Mouse (Mus musculus) CD8-positive naive resting alpha-beta T cell, adult 2 months (primary cell): ENCODE data around the gene Timp3.

ENCODE experiments used
- DNase-seq, 2 experiments: peaks; one replicate each; pipeline ENCODE4 v3.0.0; 2022; ENCODE audit warnings: low read depth in 2 of 2, low spot score in 2 of 2

The Timp3 gene

GRCm38 (mm10) chr10:86325272-86325671 is 25.1 kb downstream of the Timp3 start:
- DNase-seq, result no peak

- no peak for DNase-seq
Measured at GRCm38 (mm10) chr10:86328143-86328542, 28.0 kb downstream of the Timp3 start.

GRCm38 (mm10) chr10:86328691-86329090 is 28.5 kb downstream of the Timp3 start:
- DNase-seq, result no peak

DNA sequence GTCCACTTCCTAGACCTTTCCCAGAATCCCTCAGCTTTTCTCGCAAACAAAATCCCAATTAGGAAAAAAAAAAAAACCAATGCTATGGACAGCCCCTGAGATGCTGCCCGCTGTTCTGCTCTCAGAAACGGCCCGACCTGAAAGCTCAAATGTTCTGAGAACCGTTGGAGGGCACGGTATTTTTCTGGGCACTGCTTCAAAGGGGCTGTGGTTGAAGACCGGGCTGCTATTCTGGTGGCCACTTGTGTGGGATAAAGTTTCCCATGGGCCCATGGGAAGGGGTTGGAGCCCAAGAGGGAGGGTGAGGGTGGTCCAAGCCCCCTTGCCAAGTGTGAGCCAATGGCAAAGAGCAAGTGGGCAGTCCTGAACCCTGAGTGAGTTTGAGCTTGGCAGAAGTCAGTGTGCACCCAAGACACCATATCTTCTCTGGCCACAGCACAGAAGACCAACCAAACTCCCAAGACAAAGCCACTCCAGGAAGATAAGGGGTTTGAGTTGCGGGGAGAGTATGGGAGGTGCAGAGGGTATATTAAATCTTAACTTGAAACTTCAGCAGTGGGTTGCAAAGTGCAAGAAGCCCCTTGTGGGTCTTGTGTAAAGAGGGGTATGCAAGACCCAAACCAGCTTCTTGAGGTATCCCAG is 29.2 kb downstream of the Timp3 start:
- DNase-seq, result no peak

GRCm38 (mm10) chr10:86330993-86331680 is 31.0 kb downstream of the Timp3 start:
- DNase-seq, result no peak

DNA sequence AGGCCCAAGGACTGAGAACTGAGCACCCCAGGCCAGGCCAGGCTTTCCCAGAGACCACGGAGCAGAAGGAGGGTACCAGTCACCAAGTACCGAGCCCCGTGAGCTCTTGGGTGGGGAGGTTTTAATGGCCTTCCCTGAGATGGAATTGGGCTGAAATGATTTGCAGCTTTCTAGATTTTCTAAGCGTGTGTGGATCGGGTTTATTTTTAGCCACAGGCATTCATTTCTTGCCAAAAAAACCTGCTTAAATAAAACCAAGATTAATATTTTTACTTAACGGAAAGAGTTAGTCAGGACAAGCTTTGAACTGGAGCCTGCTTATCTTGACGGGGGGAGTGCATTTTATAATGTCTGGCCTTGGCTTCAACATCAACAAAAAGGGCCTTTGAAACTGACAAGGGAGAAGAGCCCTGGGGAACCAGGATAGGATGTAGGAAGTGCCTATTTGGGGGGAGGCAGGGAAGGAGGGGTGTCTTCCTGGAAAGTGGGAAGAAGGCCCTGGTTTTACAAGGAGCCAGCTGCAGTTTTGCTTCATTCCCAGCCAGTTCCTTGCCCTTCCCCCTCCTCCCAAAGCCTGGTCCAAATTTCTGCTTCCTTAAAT is 31.6 kb downstream of the Timp3 start:
- no peak for DNase-seq

DNA sequence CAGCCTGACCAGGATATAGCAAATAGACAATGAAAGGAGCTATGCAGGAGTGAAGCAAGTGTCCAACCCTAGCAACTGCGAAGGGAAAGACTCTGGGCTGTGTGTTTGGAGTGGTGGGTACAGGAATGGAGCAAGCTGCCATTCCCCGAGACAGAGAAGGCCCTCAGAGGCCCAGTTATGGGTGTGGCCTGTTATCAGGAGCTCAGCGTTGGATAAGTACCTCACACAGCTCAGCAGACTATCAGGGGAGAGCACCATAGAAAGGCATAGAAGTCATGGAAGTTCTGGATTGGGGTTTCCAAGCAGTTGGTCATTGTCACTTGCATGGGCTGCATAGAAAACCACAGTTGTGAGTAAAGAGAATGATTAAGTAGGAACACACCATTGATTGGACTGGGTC is 32.8 kb downstream of the Timp3 start:
- no peak for DNase-seq

GRCm38 (mm10) chr10:86334581-86334980 is 34.4 kb downstream of the Timp3 start:
- no peak for DNase-seq

DNA sequence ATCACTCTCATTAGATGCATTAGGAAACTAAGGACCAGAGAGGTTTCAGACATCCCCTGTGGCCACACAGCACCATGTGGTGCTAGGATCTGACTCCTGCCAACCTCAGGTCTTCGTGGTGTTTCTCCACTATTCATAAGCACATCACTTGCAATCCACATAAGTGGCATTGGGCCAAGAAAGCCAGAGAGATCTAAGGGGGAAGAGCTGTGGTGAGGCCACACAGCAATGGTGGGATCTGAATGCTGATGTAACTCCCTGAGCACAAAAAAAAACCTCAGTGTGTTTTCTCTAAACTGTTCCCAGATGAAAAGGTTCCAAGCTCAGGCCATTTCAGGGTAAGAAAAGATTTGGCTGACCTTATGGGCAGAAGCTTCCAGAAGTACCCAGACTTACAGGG is 36.3 kb downstream of the Timp3 start:
- no peak for DNase-seq

DNA sequence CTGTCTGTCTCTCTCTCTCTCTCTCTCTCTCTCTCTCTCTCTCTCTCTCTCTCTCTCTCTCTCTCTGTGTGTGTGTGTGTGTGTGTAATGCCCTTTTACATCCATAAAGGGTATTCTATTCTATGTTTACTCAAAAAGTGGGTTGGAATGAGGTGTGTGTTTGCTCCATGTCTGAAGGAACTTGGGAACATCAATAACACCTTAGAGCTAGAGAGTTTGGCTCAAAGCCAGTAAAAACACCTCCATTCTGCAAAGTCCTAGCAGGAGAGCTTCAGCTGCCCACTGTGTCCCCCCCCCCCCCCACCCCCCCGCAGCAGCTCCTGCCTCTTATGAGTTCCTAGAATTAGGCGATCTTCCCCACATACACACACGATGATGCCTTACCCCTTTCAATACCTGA is 37.1 kb downstream of the Timp3 start:
- no peak for DNase-seq

DNA sequence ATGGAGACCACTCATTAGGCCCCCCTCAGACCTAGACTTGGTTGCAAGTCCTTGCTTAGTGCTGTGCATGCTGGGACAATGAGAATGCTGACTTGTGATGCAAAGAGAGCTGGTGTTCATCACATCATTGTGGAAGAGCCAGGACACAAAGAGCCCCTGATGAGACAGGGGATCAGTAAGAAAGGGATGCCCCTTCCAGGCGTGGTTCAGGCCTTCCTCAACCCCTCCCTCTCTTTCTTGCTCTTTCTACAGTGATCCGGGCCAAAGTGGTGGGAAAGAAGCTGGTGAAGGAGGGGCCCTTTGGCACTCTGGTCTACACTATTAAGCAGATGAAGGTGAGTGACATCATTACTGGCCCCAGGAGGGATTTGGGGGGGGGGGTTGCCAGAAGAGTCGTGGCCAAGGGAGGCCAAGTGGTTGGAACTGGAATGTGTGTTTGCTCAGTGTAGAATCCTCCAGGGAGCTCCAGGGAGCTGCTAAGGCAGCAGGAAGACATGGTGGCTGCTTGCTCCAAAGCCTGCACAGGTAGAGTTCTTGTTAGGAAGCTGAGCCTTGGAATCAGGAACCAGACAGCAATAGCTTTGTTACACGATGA is 38.0 kb downstream of the Timp3 start:
- no peak for DNase-seq

DNA sequence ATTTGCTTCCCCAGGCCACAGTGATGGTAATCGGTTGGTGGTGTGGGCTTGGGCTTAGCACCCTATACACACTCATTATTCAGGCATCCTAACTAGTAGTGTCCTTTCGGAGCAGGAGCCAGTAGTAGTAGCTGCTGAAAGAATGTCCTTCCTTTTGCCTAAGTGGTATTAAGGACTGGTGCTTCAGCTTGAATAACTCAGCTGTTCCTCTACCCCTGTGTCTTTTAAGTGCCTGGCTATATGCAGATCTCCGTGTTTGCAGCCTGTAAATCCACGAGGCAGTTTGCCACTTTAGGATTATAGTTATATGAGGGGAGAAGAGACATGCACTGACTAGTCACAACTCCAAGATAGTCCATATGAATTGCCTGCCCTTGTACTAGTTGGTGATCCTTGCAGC is 38.9 kb downstream of the Timp3 start:
- no peak for DNase-seq

- no peak for DNase-seq
Measured at GRCm38 (mm10) chr10:86339649-86340379, 39.6 kb downstream of the Timp3 start.

DNA sequence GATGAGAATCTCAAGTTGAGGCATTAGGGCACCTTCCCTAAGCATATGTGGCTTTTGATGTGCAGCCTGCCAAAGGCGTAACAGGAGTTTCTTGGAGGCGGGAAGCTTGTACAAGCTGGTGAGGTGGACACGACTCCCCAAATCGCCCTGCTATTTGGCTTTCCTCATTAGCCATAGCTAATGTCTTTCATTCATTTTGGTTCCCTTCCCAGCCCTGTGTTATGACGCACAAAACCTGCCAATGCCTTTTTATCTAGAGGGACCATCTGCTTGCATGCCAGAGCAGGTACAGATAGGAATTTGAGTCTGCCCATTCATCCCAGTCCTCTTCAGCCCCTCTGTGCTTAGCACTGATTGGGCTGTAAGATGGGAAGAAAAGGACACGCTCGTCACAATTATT is 40.2 kb downstream of the Timp3 start:
- no peak for DNase-seq

- DNase-seq, result no peak
Measured at GRCm38 (mm10) chr10:86340991-86341527, 40.9 kb downstream of the Timp3 start.

GRCm38 (mm10) chr10:86341589-86341988 is 41.4 kb downstream of the Timp3 start:
- no peak for DNase-seq

DNA sequence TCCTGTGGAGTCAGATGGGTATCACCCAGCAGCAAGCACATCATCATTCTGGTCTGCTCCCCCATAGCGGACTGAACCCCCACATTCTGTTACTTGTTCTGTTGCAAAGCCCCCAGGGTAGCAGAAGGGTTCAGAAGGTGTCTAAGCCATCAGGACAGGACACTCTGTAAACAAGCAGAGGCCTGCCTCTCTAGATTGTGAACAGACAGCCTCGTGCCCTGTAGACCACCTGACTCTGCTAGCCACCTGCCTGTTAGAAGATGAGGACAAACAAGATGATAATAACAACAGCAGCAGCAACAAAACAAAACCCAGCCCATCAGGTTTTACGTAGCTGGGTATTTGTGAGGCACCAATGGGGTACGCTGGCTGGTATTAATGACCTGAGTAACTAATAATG is 42.0 kb downstream of the Timp3 start:
- DNase-seq, result no peak

- no peak for DNase-seq
Measured at GRCm38 (mm10) chr10:86342713-86343112, 42.5 kb downstream of the Timp3 start.

GRCm38 (mm10) chr10:86343362-86343761 is 43.2 kb downstream of the Timp3 start:
- no peak for DNase-seq

DNA sequence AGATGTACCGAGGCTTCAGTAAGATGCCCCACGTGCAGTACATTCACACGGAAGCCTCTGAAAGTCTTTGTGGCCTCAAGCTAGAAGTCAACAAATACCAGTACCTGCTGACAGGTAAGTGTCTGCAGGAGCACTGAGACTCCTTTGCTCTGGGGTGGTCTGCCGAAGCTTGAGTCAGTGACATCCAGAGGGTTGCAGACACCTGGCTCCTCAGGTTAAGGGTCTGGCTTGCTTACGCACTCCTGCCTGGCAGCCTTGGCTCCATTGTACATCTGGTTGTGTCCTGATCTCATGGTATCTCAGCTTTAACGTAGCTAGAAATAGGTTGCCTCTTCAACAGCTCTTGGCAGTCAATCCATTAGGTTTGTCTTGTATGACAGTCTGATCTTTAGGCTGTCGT is 43.8 kb downstream of the Timp3 start:
- DNase-seq, result no peak

GRCm38 (mm10) chr10:86344654-86345053 is 44.5 kb downstream of the Timp3 start:
- DNase-seq, result no peak
